Mouse (Mus musculus): ENCODE results near the gene Vill. TPM values are rescaled to one million over a fixed set of nuclear protein-coding genes. Genes with fewer than 3 reads are reported as not detected.

Vill gene
- polyA plus RNA-seq, 1 experiment from 2014 or later = 1.9 TPM

DNA sequence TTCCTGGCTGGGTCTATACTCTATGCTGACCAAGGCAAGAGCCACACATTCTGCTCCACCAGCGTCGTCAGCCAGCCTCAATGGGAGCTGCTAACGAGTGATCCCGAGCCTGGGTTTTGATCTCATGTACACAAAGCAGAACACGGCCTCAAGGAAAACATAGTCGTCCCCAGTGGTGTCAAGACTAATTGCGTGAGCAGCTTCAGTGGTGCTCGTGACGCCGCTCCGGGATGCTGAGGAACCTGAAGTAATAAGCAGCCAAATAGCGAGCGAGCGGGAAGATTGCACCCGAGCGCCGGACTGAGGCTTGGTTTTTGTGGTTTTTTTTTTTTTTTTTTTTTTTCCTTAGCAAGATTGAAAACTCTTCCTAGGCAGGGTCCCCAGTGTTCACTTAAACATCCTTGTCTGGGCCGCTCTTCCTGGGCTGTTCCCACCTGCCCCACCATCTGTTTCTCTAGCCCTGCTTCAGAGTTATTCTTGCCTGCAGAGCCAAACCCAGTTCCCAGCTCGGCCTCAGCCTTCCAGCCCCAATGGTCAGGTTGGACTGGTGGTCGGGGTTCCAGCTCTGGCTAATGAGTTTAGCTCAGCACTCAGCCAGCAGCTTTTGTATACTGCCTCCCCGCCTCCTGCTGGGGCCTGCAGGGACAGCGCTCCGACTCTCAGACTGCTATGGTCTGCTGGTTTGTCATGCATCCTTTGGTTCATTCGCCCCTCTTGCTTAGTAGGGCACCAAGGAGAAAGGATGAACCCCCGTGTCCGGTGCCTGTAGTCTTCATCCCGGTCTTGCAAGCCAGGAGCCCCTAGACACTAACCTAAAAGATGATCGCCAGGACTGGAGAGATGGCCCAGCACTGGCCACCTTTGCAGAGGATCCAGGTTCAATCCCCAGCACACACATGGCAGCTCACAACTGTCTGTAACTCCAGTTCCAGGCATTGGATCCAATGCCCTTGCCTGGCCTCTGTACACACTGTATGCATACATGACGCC, 17.6 kb upstream of the Vill start:
- CTCF ChIA-PET = interaction anchor here (0.6 to 1.8 kb wide), 3 partner anchors 9 to 498 kb away, joined by 3 to 4 read pairs (median 4); no protein-coding TSS in a partner anchor
- no peak for TF ChIP-seq CTCF (IDR thresholded peaks at IDR 0.05)
- H3K27me3 ChIP-seq = no peaks in the 10 kb centered on the region
- in situ Hi-C loops (cut with MboI; ENCODE audit: low pct_unique_long_range_greater_than_20kb) = loop anchor here (5.0 kb wide), 1 partner anchor 32 kb away; no protein-coding TSS in a partner anchor
- DNase-seq (ENCODE audit: low read depth, low spot score) (no peak), ATAC-seq (no peak)
- POLR2A ChIA-PET = no interaction called here

DNA sequence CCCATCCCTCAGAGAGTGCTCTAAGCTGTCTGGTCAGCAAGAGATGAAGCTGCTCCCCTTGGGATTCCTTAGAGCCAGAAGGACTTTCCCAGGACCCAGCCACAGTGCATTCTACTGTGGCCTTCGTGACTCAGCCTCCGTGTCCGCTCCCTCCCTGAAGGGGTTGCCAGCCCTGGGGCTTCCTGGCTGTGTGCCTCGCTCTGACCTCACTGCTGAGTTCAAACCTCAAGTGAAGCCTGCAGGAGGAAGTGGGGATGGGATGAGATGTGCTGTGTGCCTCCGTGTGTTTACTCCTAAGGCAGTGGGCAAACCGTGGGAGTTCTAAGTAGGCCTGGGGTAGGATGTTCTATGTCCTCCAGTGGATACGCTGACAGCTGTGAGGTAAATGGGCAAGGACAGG, 16.7 kb upstream of the Vill start:
- H3K27me3 ChIP-seq = no peaks in the 10 kb centered on the region
- CTCF ChIA-PET = interaction anchor here (1.0 to 1.8 kb wide), 2 partner anchors 9 to 20 kb away, joined by 4 read pairs; no protein-coding TSS in a partner anchor
- POLR2A ChIA-PET = interaction anchor here (0.5 kb wide), 1 partner anchor 235 kb away, joined by 3 read pairs; no protein-coding TSS in a partner anchor
- TF ChIP-seq CTCF (IDR thresholded peaks at IDR 0.05) = no peak
- DNase-seq (ENCODE audit: low read depth, low spot score) (peak; percentile 97), ATAC-seq (peak; percentile 94)
- in situ Hi-C loops (cut with MboI; ENCODE audit: low pct_unique_long_range_greater_than_20kb) = no loop called here

- POLR2A ChIA-PET = interaction anchor here (0.6 to 0.7 kb wide), 2 partner anchors 29 to 105 kb away, joined by 3 read pairs; no protein-coding TSS in a partner anchor
- ATAC-seq (no peak), DNase-seq (ENCODE audit: low read depth, low spot score) (peak; percentile 80)
- in situ Hi-C loops (cut with MboI; ENCODE audit: low pct_unique_long_range_greater_than_20kb) = no loop called here
- no peak for TF ChIP-seq CTCF (IDR thresholded peaks at IDR 0.05)
- H3K27me3 ChIP-seq = no peaks in the 10 kb centered on the region
- CTCF ChIA-PET = no interaction called here
These were observed 15.4 kb upstream of the Vill start for GRCm38 (mm10) chr9:119037076-119037730.

GRCm38 (mm10) chr9:119038574-119038973, 14.0 kb upstream of the Vill start:
- ATAC-seq = no peak
- TF ChIP-seq CTCF (IDR thresholded peaks at IDR 0.05) = no peak
- H3K27me3 ChIP-seq = no peaks in the 10 kb centered on the region
- in situ Hi-C loops (cut with MboI; ENCODE audit: low pct_unique_long_range_greater_than_20kb) = no loop called here
- DNase-seq (ENCODE audit: low read depth, low spot score) = no peak
- CTCF ChIA-PET = no interaction called here
- POLR2A ChIA-PET = no interaction called here

GRCm38 (mm10) chr9:119040101-119040775, 12.3 kb upstream of the Vill start:
- no peak for TF ChIP-seq CTCF (IDR thresholded peaks at IDR 0.05)
- in situ Hi-C loops (cut with MboI; ENCODE audit: low pct_unique_long_range_greater_than_20kb) = no loop called here
- POLR2A ChIA-PET = no interaction called here
- no peaks in the 10 kb centered on the region for H3K27me3 ChIP-seq
- no peak for DNase-seq (ENCODE audit: low read depth, low spot score)
- ATAC-seq = no peak
- CTCF ChIA-PET = interaction anchor here (1.4 kb wide), 1 partner anchor 120 kb away, joined by 3 read pairs; no protein-coding TSS in a partner anchor

GRCm38 (mm10) chr9:119048182-119048903, 4.2 kb upstream of the Vill start:
- POLR2A ChIA-PET = interaction anchor here (0.6 kb wide), 1 partner anchor 194 kb away, joined by 5 read pairs; no protein-coding TSS in a partner anchor
- no peaks in the 10 kb centered on the region for H3K27me3 ChIP-seq
- DNase-seq (ENCODE audit: low read depth, low spot score) (no peak), ATAC-seq (no peak)
- in situ Hi-C loops (cut with MboI; ENCODE audit: low pct_unique_long_range_greater_than_20kb) = no loop called here
- TF ChIP-seq CTCF (IDR thresholded peaks at IDR 0.05) = no peak
- CTCF ChIA-PET = no interaction called here

GRCm38 (mm10) chr9:119051158-119051557, 1.4 kb upstream of the Vill start:
- DNase-seq (ENCODE audit: low read depth, low spot score) (peak; percentile 71), ATAC-seq (peak; percentile 77)
- no peak for TF ChIP-seq CTCF (IDR thresholded peaks at IDR 0.05)
- ChIA-PET CTCF (no interaction called here), POLR2A (no interaction called here)
- H3K27me3 ChIP-seq = no peaks in the 10 kb centered on the region
- in situ Hi-C loops (cut with MboI; ENCODE audit: low pct_unique_long_range_greater_than_20kb) = no loop called here

GRCm38 (mm10) chr9:119053964-119054576, 1.5 kb downstream of the Vill start:
- ChIA-PET POLR2A (no interaction called here), CTCF (no interaction called here)
- DNase-seq (ENCODE audit: low read depth, low spot score) (no peak), ATAC-seq (no peak)
- in situ Hi-C loops (cut with MboI; ENCODE audit: low pct_unique_long_range_greater_than_20kb) = no loop called here
- H3K27me3 ChIP-seq = no peaks in the 10 kb centered on the region
- no peak for TF ChIP-seq CTCF (IDR thresholded peaks at IDR 0.05)

- POLR2A ChIA-PET = no interaction called here
- CTCF ChIA-PET = interaction anchor here (0.7 to 0.9 kb wide), 3 partner anchors 13 to 26 kb away, joined by 3 to 4 read pairs (median 3); no protein-coding TSS in a partner anchor
- in situ Hi-C loops (cut with MboI; ENCODE audit: low pct_unique_long_range_greater_than_20kb) = no loop called here
These were observed 2.8 kb downstream of the Vill start for GRCm38 (mm10) chr9:119055336-119055735.

More at GRCm38 (mm10) chr9:119055336-119055735, 2.8 kb downstream of the Vill start:
- H3K27me3 ChIP-seq = no peaks in the 10 kb centered on the region
- DNase-seq (ENCODE audit: low read depth, low spot score) (no peak), ATAC-seq (no peak)
- TF ChIP-seq CTCF (IDR thresholded peaks at IDR 0.05) = no peak
